Mouse (Mus musculus): Measurements from ENCODE around the gene Ufsp1. TPM values are rescaled to one million over a fixed set of nuclear protein-coding genes. Genes with fewer than 3 reads are reported as not detected.

The Ufsp1 gene
- polyA plus RNA-seq (2014; fragmentation: Illumina TruSeq; extraction: RNeasy Lipid Tissue Mini Kit (QIAGEN cat#74804); ENCODE audit: low read depth, low replicate concordance): 9.6 TPM

DNA sequence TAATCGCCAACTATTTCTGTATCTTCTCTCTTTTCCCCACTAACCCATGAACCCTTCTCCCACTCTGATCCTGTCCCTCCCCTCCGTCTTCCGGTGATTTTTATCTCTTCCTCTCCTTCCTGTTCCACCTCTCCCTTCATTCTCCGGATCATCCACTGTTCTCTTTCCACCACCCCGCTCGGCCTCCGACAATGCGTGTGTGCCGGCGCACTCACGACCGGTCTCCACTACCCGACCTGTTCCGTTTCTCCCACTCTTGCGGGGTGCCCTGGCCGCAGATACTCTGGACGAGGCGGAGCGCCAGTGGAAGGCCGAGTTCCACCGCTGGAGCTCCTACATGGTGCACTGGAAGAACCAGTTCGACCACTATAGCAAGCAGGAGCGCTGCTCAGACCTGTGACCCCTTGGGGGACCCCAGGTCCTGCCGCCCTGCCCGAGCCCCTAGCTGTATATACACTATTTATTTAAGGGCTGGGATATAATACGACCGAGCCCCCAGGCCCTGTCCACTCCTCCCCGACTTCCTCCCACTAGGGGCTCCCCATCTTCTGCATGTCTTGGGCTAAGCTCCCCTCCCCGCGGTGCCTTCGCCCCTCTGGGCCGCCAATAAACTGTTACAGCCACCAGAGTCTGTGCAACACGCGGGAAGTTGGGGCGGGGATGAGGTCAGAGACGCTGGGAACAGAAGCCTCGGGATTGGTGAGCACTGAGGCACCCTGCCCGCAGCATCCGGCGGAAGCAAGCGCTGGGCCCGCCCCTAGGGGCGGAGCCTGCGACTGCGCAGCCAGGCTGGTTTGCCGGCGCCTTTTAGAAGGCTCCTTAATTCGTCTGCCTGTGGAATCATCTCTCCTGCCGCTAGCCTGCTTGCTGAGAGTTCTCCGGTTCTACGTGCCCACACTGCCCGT lies at the start of gene Ufsp1:
Gene Ufsp1, plus strand, starts transcription at position 791 of the 905 bp plus-strand sequence.

DNA sequence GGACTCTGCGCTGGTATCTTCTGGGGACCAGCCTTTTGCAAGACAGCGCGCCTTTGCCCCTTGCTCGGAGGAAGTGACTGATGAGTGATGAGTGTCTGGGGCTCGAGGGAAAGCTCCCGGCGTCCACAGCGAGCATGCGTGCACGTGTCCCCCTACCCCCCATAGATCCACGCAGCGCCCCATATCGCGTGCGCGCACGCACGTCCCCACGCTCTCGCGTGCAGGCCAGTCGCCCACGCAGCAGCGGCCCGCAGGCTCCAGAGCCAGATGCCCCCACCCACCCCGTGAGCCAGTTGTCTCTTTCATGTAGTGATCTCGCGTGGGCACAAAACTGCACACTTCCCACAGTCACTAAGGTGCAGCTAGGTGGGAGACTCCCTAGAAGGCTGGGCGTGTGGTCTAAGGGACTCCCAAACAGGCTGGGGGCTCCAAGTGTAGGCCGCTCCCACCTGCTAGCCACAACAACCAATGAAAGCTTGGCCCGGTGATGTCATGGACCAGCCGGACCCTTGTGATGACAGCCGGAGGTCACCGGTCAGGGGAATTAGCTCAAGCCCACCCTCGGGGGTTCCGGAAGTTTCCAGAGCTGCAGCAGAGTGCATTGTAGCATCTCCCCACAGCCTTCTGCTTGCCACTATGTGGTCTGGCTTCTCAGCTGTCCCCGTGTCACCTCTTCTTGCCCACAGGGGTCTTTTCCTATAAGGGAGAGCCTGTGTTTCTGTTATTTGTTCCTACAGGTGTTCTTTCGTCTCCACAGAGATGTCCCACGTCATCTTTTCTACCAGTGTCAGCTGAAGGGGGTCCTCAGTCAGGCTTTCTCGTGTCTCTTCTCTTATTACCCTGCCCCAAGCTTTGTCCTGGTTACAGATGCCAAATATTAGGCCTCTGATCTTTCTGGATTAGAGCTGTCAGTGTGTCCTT lies 7.1 kb upstream of the Ufsp1 start, which contains the start of gene Ache:
Gene Ache, plus strand, starts transcription at position 488 of the 921 bp plus-strand sequence.

DNA sequence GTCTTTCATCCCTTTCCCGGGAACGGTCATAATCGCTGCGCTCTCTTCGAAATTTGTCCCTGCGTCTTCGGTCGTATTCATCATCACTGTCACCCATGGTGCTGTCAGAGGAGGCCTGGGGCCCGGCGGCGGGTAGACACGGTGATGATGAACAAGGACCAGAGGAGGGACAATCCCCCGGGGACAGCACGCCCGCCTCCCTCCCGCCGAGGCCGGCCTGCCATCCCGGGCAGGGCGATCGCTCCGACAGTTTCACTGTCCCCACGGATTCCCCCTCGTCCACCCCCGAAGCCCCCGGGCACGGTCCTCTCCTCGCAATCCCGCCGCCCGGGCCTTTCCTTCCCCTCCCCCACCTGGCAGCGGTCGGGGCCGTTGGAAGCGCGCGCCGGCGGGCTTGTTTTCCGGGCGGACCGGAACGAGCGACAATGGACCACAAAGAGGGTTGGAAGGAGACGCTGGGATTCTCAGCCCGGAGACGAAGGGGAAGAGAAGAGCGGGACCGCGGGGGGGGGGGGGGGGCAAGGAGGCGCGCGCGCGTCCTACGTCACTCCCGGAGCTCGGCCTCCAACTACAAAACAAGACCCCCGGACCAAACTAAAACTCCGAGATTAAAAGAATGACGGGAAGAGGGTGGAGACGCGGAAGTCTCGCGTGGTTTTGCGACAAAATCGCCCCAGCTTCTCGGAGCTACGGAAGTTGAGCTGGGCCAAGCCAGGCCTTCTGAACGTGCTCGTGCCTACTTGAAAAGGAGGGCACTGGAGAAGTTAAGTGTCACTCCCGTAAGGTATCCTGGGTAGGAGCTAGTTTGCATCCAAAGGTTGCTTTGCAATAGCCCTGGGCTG lies 12.9 kb downstream of the Ufsp1 start, which contains the start of gene Srrt:
Gene Srrt, minus strand, starts transcription at position 604 of the 842 bp plus-strand sequence.

DNA sequence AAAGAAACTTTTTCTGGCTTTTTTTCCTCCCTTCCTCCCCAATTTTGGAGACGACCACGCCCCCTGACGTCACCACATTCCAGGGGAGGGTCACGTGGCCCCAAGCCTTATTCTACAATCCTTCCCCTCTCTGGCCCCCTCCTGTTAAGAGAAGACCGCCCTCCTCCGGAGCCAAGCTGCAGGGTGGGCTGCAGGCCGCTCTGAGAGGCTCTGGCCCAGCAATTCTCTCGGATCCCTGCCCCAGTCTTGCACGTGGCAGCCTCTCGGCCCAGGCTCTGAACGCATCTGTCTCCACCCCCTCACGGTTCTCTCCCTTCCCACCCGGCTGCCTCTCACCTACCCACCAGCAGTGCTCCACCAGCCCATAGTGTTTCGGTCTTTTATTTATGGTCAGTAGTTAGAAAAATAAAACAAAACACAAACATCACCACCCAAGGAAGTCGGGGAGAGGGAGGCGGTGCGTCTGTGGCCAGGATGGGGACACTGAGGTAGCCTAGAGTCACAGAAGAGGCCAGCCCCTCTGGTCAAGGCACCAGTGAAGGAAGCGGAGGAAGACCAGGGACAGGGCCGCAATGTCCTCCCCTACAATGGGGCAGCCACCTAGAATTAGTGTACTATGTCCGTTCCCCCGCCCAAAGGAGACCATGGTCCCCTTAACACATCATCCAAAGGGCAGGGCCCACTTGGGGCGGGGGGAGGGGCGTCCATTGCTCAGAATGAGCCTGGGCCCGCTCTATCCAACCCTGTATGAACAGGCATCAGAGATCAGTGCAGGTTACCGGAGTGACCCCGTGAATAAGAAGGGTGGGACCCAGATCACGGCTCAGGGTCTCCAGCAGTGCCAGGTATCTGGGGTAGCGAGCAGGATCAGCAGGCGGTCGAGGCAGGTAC lies 20.0 kb downstream of the Ufsp1 start, which contains the start of gene Trip6:
Gene Trip6, minus strand, starts transcription at position 212 of the 891 bp plus-strand sequence.

DNA sequence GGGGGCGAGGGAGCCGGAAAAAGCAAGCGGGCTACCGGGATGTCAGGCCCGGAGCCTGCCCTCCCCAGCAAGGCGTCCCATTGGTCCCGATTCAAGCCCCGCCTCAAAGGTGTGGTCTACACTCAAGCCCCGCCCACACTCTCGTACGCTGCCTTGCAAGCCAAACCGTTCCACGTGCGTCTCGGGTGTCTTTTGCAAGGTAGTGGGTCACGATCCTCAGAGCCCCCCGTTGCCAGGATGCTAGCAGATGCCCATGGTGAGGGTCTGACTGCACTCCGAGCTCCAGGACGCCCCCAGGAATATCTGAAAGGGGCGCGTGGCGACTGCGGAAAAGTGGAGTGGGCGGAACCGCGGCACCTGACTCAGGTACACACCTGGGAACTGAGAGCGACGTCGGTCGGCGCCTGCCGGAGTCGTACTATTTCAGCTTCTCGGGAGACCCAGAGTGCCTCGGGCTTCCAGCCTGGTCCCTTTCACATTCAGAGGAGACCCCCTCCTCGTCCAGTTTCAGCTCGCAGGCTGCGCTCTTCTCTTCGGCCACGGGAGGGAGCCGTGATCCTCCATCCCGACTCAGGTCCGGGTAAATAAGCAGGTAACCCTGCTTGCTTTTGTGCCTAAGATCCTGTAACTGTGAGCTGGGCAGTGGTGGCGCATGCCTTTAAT lies 39.2 kb downstream of the Ufsp1 start, which contains the start of gene Slc12a9:
Gene Slc12a9, minus strand, starts transcription at position 86 of the 663 bp plus-strand sequence.

Other genes with a start within 250 kb of the Ufsp1 start
- gene Ap1s1, start 248.5 kb upstream of the Ufsp1 start, polyA plus RNA-seq (2014; fragmentation: Illumina TruSeq; extraction: RNeasy Lipid Tissue Mini Kit (QIAGEN cat#74804); ENCODE audit: low read depth, low replicate concordance): 63.5 TPM
- 7.4 TPM for gene Serpine1, start 222.4 kb upstream of the Ufsp1 start, polyA plus RNA-seq (2014; fragmentation: Illumina TruSeq; extraction: RNeasy Lipid Tissue Mini Kit (QIAGEN cat#74804); ENCODE audit: low read depth, low replicate concordance)
- gene Trim56, start 178.4 kb upstream of the Ufsp1 start, polyA plus RNA-seq (2014; fragmentation: Illumina TruSeq; extraction: RNeasy Lipid Tissue Mini Kit (QIAGEN cat#74804); ENCODE audit: low read depth, low replicate concordance): 12.5 TPM
- 0.58 TPM for gene Muc3, start 145.3 kb upstream of the Ufsp1 start, polyA plus RNA-seq (2014; fragmentation: Illumina TruSeq; extraction: RNeasy Lipid Tissue Mini Kit (QIAGEN cat#74804); ENCODE audit: low read depth, low replicate concordance)
- 0.52 TPM for gene Muc3a, start 82.2 kb upstream of the Ufsp1 start, polyA plus RNA-seq (2014; fragmentation: Illumina TruSeq; extraction: RNeasy Lipid Tissue Mini Kit (QIAGEN cat#74804); ENCODE audit: low read depth, low replicate concordance)
- 0.71 TPM for gene Ache, start 7.1 kb upstream of the Ufsp1 start, polyA plus RNA-seq (2014; fragmentation: Illumina TruSeq; extraction: RNeasy Lipid Tissue Mini Kit (QIAGEN cat#74804); ENCODE audit: low read depth, low replicate concordance)
- 161 TPM for gene Srrt, start 13.0 kb downstream of the Ufsp1 start, polyA plus RNA-seq (2014; fragmentation: Illumina TruSeq; extraction: RNeasy Lipid Tissue Mini Kit (QIAGEN cat#74804); ENCODE audit: low read depth, low replicate concordance)
- gene Trip6, start 19.8 kb downstream of the Ufsp1 start, polyA plus RNA-seq (2014; fragmentation: Illumina TruSeq; extraction: RNeasy Lipid Tissue Mini Kit (QIAGEN cat#74804); ENCODE audit: low read depth, low replicate concordance): 35.0 TPM
- 15.5 TPM for gene Slc12a9, start 39.0 kb downstream of the Ufsp1 start, polyA plus RNA-seq (2014; fragmentation: Illumina TruSeq; extraction: RNeasy Lipid Tissue Mini Kit (QIAGEN cat#74804); ENCODE audit: low read depth, low replicate concordance)
- gene Ephb4, start 55.5 kb downstream of the Ufsp1 start, polyA plus RNA-seq (2014; fragmentation: Illumina TruSeq; extraction: RNeasy Lipid Tissue Mini Kit (QIAGEN cat#74804); ENCODE audit: low read depth, low replicate concordance): 15.4 TPM
- gene Zan, start 182.4 kb downstream of the Ufsp1 start, polyA plus RNA-seq (2014; fragmentation: Illumina TruSeq; extraction: RNeasy Lipid Tissue Mini Kit (QIAGEN cat#74804); ENCODE audit: low read depth, low replicate concordance): 0.25 TPM
- 21.6 TPM for gene Pop7, start 207.9 kb downstream of the Ufsp1 start, polyA plus RNA-seq (2014; fragmentation: Illumina TruSeq; extraction: RNeasy Lipid Tissue Mini Kit (QIAGEN cat#74804); ENCODE audit: low read depth, low replicate concordance)
- gene Gigyf1, start 223.9 kb downstream of the Ufsp1 start, polyA plus RNA-seq (2014; fragmentation: Illumina TruSeq; extraction: RNeasy Lipid Tissue Mini Kit (QIAGEN cat#74804); ENCODE audit: low read depth, low replicate concordance): 25.5 TPM
- not detected for gene Epo, start 238.6 kb downstream of the Ufsp1 start, polyA plus RNA-seq (2014; fragmentation: Illumina TruSeq; extraction: RNeasy Lipid Tissue Mini Kit (QIAGEN cat#74804); ENCODE audit: low read depth, low replicate concordance)
- 338 TPM for gene Gnb2, start 238.9 kb downstream of the Ufsp1 start, polyA plus RNA-seq (2014; fragmentation: Illumina TruSeq; extraction: RNeasy Lipid Tissue Mini Kit (QIAGEN cat#74804); ENCODE audit: low read depth, low replicate concordance)